In genomic region chr1:194745177-194745934, GRCm38 (mm10) we compare ENCODE assay signal across 14 mouse cellular contexts.
A peak's percentile ranks its signal among the peaks of the same experiment; 100 is the strongest.
DNase-seq lines count a peak whose midpoint lies in the region; ATAC-seq and TF ChIP-seq lines count a peak whose summit lies in the region.
"Had no signal": no experiment of that assay in that cellular context is flagged by ENCODE, and none has a peak within 500 bp of the region (broad histone marks: within the 10 kb centered on the region; RNA-seq: fewer than 3 reads in every experiment).

No protein-coding gene starts in this region.

- H3K4me3 ChIP-seq in neural tube, embryonic 13.5 days: no peak overlapping the region
- H3K4me3 ChIP-seq in forebrain, embryonic 13.5 days: no peak overlapping the region
- H3K4me3 ChIP-seq in limb, embryonic 14.5 days (replicated peaks; ENCODE audit: low read length): no peak overlapping the region
- H3K4me3 ChIP-seq in cerebellum, adult 2 months (replicated peaks; ENCODE audit: insufficient read depth, low read depth, low read length): no peak overlapping the region
- H3K4me3 ChIP-seq: intestine, embryonic 15.5 days had no signal

- H3K4me2 ChIP-seq in neural tube, embryonic 13.5 days: no peak overlapping the region
- no peak overlapping the region for H3K4me2 ChIP-seq in forebrain, embryonic 13.5 days
- H3K4me2 ChIP-seq in limb, embryonic 14.5 days (replicated peaks; ENCODE audit: low read depth, low read length, severe bottlenecking): no peak overlapping the region
- H3K4me2 ChIP-seq: intestine, embryonic 15.5 days had no signal

- no peak overlapping the region for H3K9ac ChIP-seq in neural tube, embryonic 13.5 days
- 0 out of 2 replicates have a peak overlapping the region, but pooled peaks have one; percentile 21 for H3K9ac ChIP-seq in forebrain, embryonic 13.5 days
- H3K9ac ChIP-seq in limb, embryonic 14.5 days (ENCODE audit: low read depth, low read length, severe bottlenecking): no peak overlapping the region
- H3K9ac ChIP-seq: intestine, embryonic 15.5 days had no signal

- peak overlapping the region; percentile 59; the same call in 1 of the 2 replicates for H3K27ac ChIP-seq in neural tube, embryonic 13.5 days (replicated peaks)
- H3K27ac ChIP-seq in forebrain, embryonic 13.5 days: peak overlapping the region; percentile 82
- H3K27ac ChIP-seq in limb, embryonic 14.5 days (replicated peaks; ENCODE audit: low read depth, low read length): no peak overlapping the region
- H3K27ac ChIP-seq in cerebellum, adult 2 months (ENCODE audit: insufficient read depth, low read length): no peak overlapping the region
- H3K27ac ChIP-seq: intestine, embryonic 15.5 days had no signal

- H3K36me3 ChIP-seq in neural tube, embryonic 13.5 days: peaks cover 27% of the 10 kb centered on the region
- H3K36me3 ChIP-seq in forebrain, embryonic 13.5 days (ENCODE audit: poor library complexity, severe bottlenecking): peaks cover 25% of the 10 kb centered on the region
- no peaks in the 10 kb centered on the region for H3K36me3 ChIP-seq in limb, embryonic 14.5 days (ENCODE audit: control insufficient read depth, insufficient read depth, low read length)
- H3K36me3 ChIP-seq: intestine, embryonic 15.5 days had no signal

- TF ChIP-seq POLR2A in limb, embryonic 14.5 days (IDR thresholded peaks at IDR 0.05; ENCODE audit: borderline replicate concordance, extremely low read depth, insufficient read depth, insufficient read length): no peak
- TF ChIP-seq POLR2A in cerebellum, adult 2 months (IDR thresholded peaks at IDR 0.05; ENCODE audit: borderline replicate concordance, insufficient read depth, low read length): no peak

- ATAC-seq in neural tube, embryonic 13.5 days (ENCODE audit: low read depth): no peak
- ATAC-seq in forebrain, embryonic 13.5 days: no peak
- ATAC-seq in limb, embryonic 14.5 days (ENCODE audit: low FRiP score, low read depth): no peak
- ATAC-seq: intestine, embryonic 15.5 days; Patski had no signal

- 74% methylated on average over 2 of the region's 2 CpGs for WGBS in neural tube, embryonic 13.5 days
- 57% methylated on average over 2 of the region's 2 CpGs for WGBS in forebrain, embryonic 13.5 days
- 52% methylated on average over 2 of the region's 2 CpGs for WGBS in limb, embryonic 14.5 days
- WGBS in cerebellum, adult 2 months: 91% methylated on average over 2 of the region's 2 CpGs

- TF ChIP-seq CTCF in cerebellum, adult 2 months (IDR thresholded peaks at IDR 0.05; ENCODE audit: borderline replicate concordance, insufficient read depth, low read depth, low read length): no peak

- intact Hi-C loops in heart, postnatal 25 days (cut with DNase I): no loop called here

- H3K9me3 ChIP-seq in neural tube, embryonic 13.5 days: no peaks in the 10 kb centered on the region
- no peaks in the 10 kb centered on the region for H3K9me3 ChIP-seq in forebrain, embryonic 13.5 days (replicated peaks)
- no peaks in the 10 kb centered on the region for H3K9me3 ChIP-seq in limb, embryonic 14.5 days (ENCODE audit: control insufficient read depth, low read length)
- H3K9me3 ChIP-seq: intestine, embryonic 15.5 days had no signal

- no peak for DNase-seq in neural tube, embryonic 10.5 days (ENCODE audit: extremely low spot score, low spot score)
- DNase-seq in limb, embryonic 14.5 days (ENCODE audit: low spot score): peak; percentile 85
- DNase-seq in lung, postnatal 4 days: no peak
- DNase-seq in cerebellum, adult 2 months: no peak
- no peak for DNase-seq in heart, postnatal 25 days (ENCODE audit: low spot score)
- DNase-seq: cerebellum, adult 9-11 months; kidney, postnatal 14 days; left cerebral cortex, postnatal 4 days; lung, postnatal 36 days; right cerebral cortex, postnatal 25 days had no signal

- H3K27me3 ChIP-seq in neural tube, embryonic 13.5 days: no peaks in the 10 kb centered on the region
- H3K27me3 ChIP-seq in forebrain, embryonic 13.5 days: no peaks in the 10 kb centered on the region
- no peaks in the 10 kb centered on the region for H3K27me3 ChIP-seq in limb, embryonic 14.5 days (ENCODE audit: control insufficient read depth, insufficient read depth, low read length)
- H3K27me3 ChIP-seq in cerebellum, adult 2 months (ENCODE audit: control insufficient read depth, insufficient read depth, low read length): no peaks in the 10 kb centered on the region
- H3K27me3 ChIP-seq: intestine, embryonic 15.5 days; Patski had no signal

- H3K4me1 ChIP-seq in neural tube, embryonic 13.5 days (replicated peaks): peaks cover 54% of the 10 kb centered on the region
- peaks cover 71% of the 10 kb centered on the region for H3K4me1 ChIP-seq in forebrain, embryonic 13.5 days
- H3K4me1 ChIP-seq in limb, embryonic 14.5 days (ENCODE audit: control insufficient read depth, insufficient read depth, low read length): peaks cover 29% of the 10 kb centered on the region
- H3K4me1 ChIP-seq in cerebellum, adult 2 months (ENCODE audit: control insufficient read depth, insufficient read depth, low read length): no peaks in the 10 kb centered on the region; the same call in 1 of the 2 replicates

Comparison
In these comparisons a context has a peak if more than half of its experiments do, and no peak if none do; other contexts are left out.
1. H3K27ac ChIP-seq: peak in neural tube, embryonic 13.5 days (single experiment) and forebrain, embryonic 13.5 days (single experiment); none in limb, embryonic 14.5 days (single experiment) and cerebellum, adult 2 months (single experiment).